Mouse (Mus musculus) erythroblast, embryonic 14.5 days (primary cell): ENCODE measurements around the gene Rnaseh2b. TPM values are rescaled to one million over a fixed set of nuclear protein-coding genes. Genes with fewer than 3 reads are reported as not detected.

ENCODE experiments used
- H3K27me3 ChIP-seq: 2 replicates; pipeline ENCODE4 v1.6.1; 2012; ENCODE audit warnings: inconsistent platforms; ENCODE audit not compliant: control insufficient read depth
- H3K36me3 ChIP-seq: 2 replicates; pipeline ENCODE4 v1.6.1; 2012; ENCODE audit warnings: mild to moderate bottlenecking, inconsistent platforms; ENCODE audit not compliant: control insufficient read depth
- H3K4me1 ChIP-seq: 2 replicates; pipeline ENCODE4 v1.6.1; 2012; ENCODE audit warnings: inconsistent platforms; ENCODE audit not compliant: control insufficient read depth
- H3K4me3 ChIP-seq: replicated peaks from 2 replicates; pipeline ENCODE3; 2012; ENCODE audit warnings: moderate library complexity, mild to moderate bottlenecking, inconsistent platforms
- H3K9me3 ChIP-seq: 2 replicates; pipeline ENCODE4 v1.6.1; 2012; ENCODE audit warnings: low read length, inconsistent platforms, mixed read lengths; ENCODE audit not compliant: control insufficient read depth
- GATA1 ChIP-seq: IDR thresholded peaks from 2 replicates; pipeline ENCODE4 v1.6.1; 2012; ENCODE audit warnings: low read length, inconsistent platforms, mixed read lengths
- TAL1 ChIP-seq: IDR thresholded peaks from 3 replicates; pipeline ENCODE4 v1.6.1; 2012; ENCODE audit warnings: low read length, inconsistent platforms, mixed read lengths
- polyA plus RNA-seq: library from polyadenylated mRNA; stranded (reverse); fragments of >175 nt; gene quantifications from 2 replicates; pipeline ENCODE4 v1.2.3, GENCODE M21; 2012

Rnaseh2b gene
- polyA plus RNA-seq, 1 experiment: 3.8 TPM

DNA sequence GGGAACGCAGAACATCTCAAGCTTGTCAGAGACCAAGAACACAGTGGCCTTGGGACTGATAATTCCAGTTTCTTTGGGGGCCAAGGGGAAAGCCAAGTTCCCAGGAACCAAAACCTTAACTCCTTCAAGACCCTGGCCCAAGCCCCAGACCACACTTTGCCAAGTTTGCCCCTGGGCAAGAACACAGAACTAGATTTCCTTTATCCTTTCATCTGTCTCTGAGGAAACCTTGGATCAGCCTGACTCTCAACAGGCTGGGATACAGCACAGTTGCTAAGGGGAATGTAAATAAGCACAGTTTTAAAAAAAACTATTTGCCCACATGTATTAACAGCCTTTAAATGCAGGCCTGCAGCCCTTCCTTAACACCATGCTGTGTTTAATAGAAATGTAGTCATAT lies 15.2 kb downstream of the Rnaseh2b start:
- TF ChIP-seq GATA1: no peak
- no peak for TF ChIP-seq TAL1
- no peaks in the 10 kb centered on the region for H3K27me3 ChIP-seq

DNA sequence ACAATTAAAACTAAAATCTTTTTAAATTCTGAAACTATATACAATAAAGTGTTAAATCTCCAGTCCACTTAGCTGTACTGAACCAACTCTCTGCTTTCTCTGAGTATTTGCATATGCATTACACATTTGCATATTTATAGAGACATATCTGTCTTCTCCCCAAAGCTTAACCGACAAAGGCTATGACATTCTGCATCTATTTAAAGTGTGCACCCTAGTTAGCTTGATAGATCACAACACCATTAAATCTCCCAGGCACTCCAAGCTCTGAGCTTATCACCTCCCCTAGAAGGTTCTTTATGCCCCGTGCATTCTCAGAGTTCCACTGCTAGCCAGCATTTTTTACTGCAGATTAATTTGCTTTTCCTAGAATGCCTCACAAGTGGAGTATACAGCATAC lies 16.6 kb downstream of the Rnaseh2b start:
- no peaks in the 10 kb centered on the region for H3K36me3 ChIP-seq
- H3K4me1 ChIP-seq: no peaks in the 10 kb centered on the region
- no peak overlapping the region for H3K4me3 ChIP-seq
- TF ChIP-seq TAL1: no peak
- no peak for TF ChIP-seq GATA1
- no peaks in the 10 kb centered on the region for H3K27me3 ChIP-seq
- no peaks in the 10 kb centered on the region for H3K9me3 ChIP-seq

More for the DNA sequence above, 15.2 kb downstream of the Rnaseh2b start:
- Histone ChIP-seq H3K4me3 (no peak overlapping the region), H3K36me3 (no peaks in the 10 kb centered on the region), H3K4me1 (no peaks in the 10 kb centered on the region), H3K9me3 (no peaks in the 10 kb centered on the region)

DNA sequence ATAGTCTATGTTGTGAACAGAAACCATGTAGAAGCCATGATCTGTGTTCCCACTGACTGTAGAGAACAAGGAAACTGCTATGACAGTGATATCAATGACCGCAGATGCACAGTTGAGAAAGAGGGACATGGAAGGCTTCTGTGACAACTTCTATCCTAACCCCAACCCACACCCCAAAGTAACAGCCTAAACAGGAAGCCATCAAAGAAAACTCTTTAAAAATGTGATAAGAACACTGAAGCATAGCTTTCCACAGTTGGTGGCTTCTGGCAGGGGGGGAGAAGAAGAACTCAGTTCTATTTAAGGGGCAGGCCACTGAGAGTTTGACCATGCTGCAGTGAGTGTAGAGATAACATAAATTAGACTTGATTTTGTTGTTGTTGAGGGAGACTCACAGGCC lies 19.3 kb downstream of the Rnaseh2b start:
- no peaks in the 10 kb centered on the region for H3K36me3 ChIP-seq
- no peaks in the 10 kb centered on the region for H3K4me1 ChIP-seq
- TF ChIP-seq TAL1 (no peak), GATA1 (no peak)
- no peak overlapping the region for H3K4me3 ChIP-seq
- H3K27me3 ChIP-seq: no peaks in the 10 kb centered on the region
- H3K9me3 ChIP-seq: no peaks in the 10 kb centered on the region

DNA sequence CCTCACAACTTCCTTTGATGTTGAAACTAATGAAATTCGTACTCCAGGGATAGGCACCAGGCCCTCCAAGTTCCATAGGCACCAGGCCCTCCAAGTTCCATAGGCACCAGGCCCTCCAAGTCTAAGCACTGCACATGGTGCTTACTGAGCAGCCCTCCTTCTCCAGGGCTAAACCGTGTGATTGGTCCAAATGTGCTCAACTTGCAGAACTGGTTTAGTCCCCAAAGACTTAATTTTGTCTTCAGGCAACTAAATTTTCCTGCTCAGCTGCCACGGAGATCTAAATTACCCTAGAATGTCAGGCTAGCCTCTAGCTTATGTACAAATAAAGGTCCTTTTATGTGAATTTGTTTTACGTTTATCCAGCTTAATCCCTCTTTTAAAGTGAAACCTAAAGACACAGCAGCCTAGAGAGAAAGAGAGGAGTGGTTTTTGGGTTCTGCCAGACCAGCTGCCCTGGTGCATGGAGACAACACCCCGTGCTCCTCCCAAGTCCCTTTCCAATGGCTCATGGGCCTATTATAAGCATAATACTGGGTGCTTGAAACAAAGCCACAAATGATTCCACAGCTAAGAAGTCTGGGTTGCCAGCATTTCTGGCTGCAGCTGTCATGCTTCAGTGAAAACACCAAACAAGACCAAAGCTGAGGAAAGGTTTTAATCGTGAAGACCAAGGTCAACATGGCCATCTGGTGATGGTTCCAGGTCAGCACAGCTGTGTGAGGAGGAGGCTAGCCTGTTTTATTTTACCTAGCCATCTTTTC lies 30.4 kb downstream of the Rnaseh2b start:
- Histone ChIP-seq H3K4me1 (peaks cover 9% of the 10 kb centered on the region), H3K36me3 (no peaks in the 10 kb centered on the region), H3K9me3 (no peaks in the 10 kb centered on the region), H3K27me3 (no peaks in the 10 kb centered on the region), H3K4me3 (no peak overlapping the region)
- TF ChIP-seq TAL1 (no peak), GATA1 (no peak)

DNA sequence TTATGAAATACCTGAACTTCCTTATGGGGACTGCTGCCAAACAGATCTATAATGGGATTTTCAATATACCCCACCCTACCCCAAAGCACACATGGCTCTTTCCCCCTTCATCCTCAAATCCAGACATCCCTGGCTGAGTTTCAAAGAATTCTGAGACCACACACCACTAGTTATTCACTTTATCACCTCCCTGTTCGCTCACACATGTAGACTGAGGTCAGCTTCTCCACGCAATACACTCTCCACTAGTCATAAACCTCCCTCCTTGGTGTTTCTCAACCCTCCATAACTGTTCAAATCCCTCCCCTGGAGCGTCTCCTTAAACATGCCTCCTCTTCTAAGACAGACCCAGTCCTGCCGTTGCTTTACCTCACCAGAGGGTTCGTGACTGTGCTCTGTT lies 31.1 kb downstream of the Rnaseh2b start:
- no peaks in the 10 kb centered on the region for H3K27me3 ChIP-seq
- TF ChIP-seq GATA1 (no peak), TAL1 (no peak)
- no peak overlapping the region for H3K4me3 ChIP-seq
- no peaks in the 10 kb centered on the region for H3K36me3 ChIP-seq
- H3K9me3 ChIP-seq: no peaks in the 10 kb centered on the region
- peaks cover 9% of the 10 kb centered on the region for H3K4me1 ChIP-seq

DNA sequence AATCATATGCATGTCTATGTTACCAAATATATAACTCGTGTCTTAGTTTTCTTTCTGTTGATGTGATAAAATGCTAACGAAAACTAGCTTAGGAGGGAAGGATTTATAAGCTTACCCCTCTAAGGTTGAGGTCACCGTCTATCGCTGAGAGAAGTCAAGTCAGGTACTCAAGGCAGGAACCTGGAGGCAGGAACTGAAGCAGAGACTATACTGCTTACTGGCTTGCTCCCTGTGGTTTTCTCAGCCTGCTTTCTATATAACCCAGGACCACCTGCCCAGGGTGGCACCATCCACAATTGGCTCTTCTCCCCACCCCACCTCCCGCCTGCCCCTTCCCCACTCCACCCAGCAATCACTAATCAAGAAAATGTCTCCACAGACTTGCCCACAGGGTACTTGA lies 32.6 kb downstream of the Rnaseh2b start:
- Histone ChIP-seq H3K27me3 (no peaks in the 10 kb centered on the region), H3K4me3 (no peak overlapping the region)

DNA sequence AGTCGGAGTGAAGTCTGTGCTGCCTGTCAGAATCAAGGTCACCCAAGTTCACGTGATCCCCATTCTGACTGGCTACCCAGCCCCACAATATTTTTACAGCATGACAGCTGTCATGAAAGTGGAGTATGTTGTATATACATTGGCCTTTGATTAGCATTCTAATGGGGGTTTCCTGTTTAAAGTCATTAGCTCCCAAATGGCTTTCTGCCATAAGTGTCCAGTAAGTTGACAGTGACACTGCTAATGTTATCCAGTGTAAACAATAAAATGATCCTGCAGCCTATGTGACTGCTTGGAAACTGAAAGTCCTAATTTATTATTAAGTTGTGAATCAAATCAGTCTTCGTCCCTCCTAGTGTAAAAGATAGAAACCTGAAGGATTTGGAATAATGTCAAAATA lies 33.6 kb downstream of the Rnaseh2b start:
- no peak for TF ChIP-seq TAL1
- no peak for TF ChIP-seq GATA1
- Histone ChIP-seq H3K4me3 (no peak overlapping the region), H3K9me3 (no peaks in the 10 kb centered on the region), H3K36me3 (peaks cover 2% of the 10 kb centered on the region), H3K4me1 (peaks cover 23% of the 10 kb centered on the region), H3K27me3 (no peaks in the 10 kb centered on the region)

More for the DNA sequence above, 32.6 kb downstream of the Rnaseh2b start:
- no peaks in the 10 kb centered on the region for H3K36me3 ChIP-seq
- H3K4me1 ChIP-seq: peaks cover 23% of the 10 kb centered on the region
- TF ChIP-seq GATA1: no peak
- TF ChIP-seq TAL1: no peak
- H3K9me3 ChIP-seq: no peaks in the 10 kb centered on the region

DNA sequence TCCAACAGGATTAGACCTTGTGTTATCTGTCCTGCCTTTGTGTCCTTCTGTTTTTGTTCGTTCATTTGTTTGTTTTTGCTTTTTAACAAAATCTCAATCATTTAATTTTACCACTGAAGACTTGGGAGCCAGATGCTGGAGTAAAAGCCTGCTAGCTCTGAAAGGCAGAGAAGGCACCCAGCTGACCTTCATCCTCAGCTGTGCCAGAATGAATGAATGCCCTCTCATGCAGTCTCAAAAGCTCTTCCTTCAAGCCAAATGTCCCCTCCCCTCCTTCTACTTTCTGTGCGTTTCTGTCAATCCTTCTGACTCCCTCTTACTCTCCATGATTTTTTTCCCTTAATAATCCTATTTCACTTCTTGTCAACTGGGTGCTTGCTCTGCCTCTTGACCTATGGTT lies 34.8 kb downstream of the Rnaseh2b start:
- Histone ChIP-seq H3K9me3 (no peaks in the 10 kb centered on the region), H3K27me3 (no peaks in the 10 kb centered on the region), H3K4me3 (no peak overlapping the region), H3K4me1 (peaks cover 29% of the 10 kb centered on the region), H3K36me3 (peaks cover 2% of the 10 kb centered on the region)
- TF ChIP-seq TAL1 (no peak), GATA1 (no peak)

DNA sequence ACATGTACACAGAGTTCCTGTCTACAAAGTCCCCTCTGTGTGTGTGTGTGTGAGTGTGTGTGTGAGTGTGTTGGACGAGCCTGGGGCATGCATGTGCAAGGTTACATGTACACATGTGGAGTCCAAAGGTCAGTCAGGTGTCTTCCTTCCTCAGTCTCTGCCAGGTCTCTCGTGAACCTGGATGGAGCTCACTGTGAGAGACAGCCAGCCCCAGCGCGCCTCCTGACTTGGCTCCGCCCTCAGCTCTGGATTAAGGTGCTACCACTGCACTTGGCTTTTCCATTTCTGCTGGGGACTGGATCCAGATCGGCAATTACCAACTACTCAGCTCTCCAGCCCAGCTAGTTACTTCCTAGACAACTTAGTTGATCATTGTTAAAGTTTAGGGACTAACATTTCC lies 36.2 kb downstream of the Rnaseh2b start:
- H3K4me3 ChIP-seq: no peak overlapping the region
- no peaks in the 10 kb centered on the region for H3K27me3 ChIP-seq
- no peaks in the 10 kb centered on the region for H3K9me3 ChIP-seq
- TF ChIP-seq GATA1: no peak
- TF ChIP-seq TAL1: no peak
- H3K36me3 ChIP-seq: peaks cover 2% of the 10 kb centered on the region
- H3K4me1 ChIP-seq: peaks cover 41% of the 10 kb centered on the region

DNA sequence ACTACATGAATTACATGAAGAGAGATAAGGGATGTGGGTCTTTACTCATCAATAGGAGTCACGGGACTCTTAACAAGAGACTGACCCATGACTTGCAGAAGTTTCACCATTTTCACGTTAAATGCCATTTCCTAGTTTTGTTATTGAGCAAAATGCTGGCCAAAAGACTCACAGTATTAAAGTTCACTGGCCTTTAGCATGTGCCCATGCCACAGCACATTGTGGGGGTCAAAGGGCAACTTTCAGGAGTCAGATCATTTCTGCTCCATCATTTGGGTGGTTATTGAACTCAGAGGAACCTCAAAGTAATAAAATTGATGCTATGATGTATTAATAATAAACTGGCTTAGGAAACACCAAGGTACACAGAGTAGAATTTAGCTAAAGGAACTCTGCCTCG lies 37.2 kb downstream of the Rnaseh2b start:
- no peak overlapping the region for H3K4me3 ChIP-seq
- H3K4me1 ChIP-seq: peaks cover 51% of the 10 kb centered on the region
- H3K27me3 ChIP-seq: no peaks in the 10 kb centered on the region
- no peaks in the 10 kb centered on the region for H3K9me3 ChIP-seq
- TF ChIP-seq TAL1 (no peak), GATA1 (no peak)
- H3K36me3 ChIP-seq: peaks cover 10% of the 10 kb centered on the region
